Mouse (Mus musculus) adrenal gland, postnatal 10 days (tissue): Measurements from ENCODE around the gene Taar2. TPM values are rescaled to one million over a fixed set of nuclear protein-coding genes. Genes with fewer than 3 reads are reported as not detected.

Source experiments
- DNase-seq: peaks from one replicate; pipeline ENCODE4 v3.0.0; 2021; ENCODE audit warnings: mixed read lengths
- long read RNA-seq, 2 experiments: library from polyadenylated mRNA; stranded (forward); transcript quantifications; one replicate each; pipeline ENCODE4 v2.0.0; 2021
- total RNA-seq, 2 experiments: library from RNA; stranded (reverse); gene quantifications; 2 replicates each; pipeline ENCODE4 v1.2.3; 2021

Gene Taar2
- not detected for total RNA-seq
- long read RNA-seq, experiment 1: 0 reads
- long read RNA-seq, experiment 2: 0 reads

GRCm38 (mm10) chr10:23938312-23938711 lies at the start of gene Taar2:
Gene Taar2 (plus strand): TSS chr10:23938572.
- DNase-seq: no peak

- no peak for DNase-seq
These were observed 45.4 kb upstream of the Taar2 start for GRCm38 (mm10) chr10:23892987-23893386.

GRCm38 (mm10) chr10:23894601-23895349 lies 43.6 kb upstream of the Taar2 start, which contains the start of gene Vnn1:
Gene Vnn1 (plus strand): TSS chr10:23894688.
- peak; percentile 46 for DNase-seq

GRCm38 (mm10) chr10:23895376-23895775 lies 43.0 kb upstream of the Taar2 start:
- peak; percentile 32 for DNase-seq

- no peak for DNase-seq
These were observed 37.3 kb upstream of the Taar2 start for GRCm38 (mm10) chr10:23901119-23901518.

- no peak for DNase-seq
These were observed 32.7 kb upstream of the Taar2 start for GRCm38 (mm10) chr10:23905661-23906060.

GRCm38 (mm10) chr10:23920056-23920455 lies 18.3 kb upstream of the Taar2 start, which contains the start of gene Taar1:
Gene Taar1 (plus strand): TSS chr10:23920356.
- no peak for DNase-seq

- DNase-seq: no peak
These were observed 15.9 kb upstream of the Taar2 start for GRCm38 (mm10) chr10:23922468-23922867.

- no peak for DNase-seq
These were observed 14.4 kb upstream of the Taar2 start for GRCm38 (mm10) chr10:23923941-23924340.

GRCm38 (mm10) chr10:23937613-23938012 lies 759 bp upstream of the Taar2 start:
- DNase-seq: no peak

- peak; percentile 8 for DNase-seq
These were observed 4.1 kb downstream of the Taar2 start for GRCm38 (mm10) chr10:23942465-23942864.

- no peak for DNase-seq
These were observed 9.7 kb downstream of the Taar2 start for GRCm38 (mm10) chr10:23948026-23948425.

- DNase-seq: no peak
These were observed 11.2 kb downstream of the Taar2 start, which contains the start of gene Taar3 for GRCm38 (mm10) chr10:23949508-23950005. Gene Taar3 (plus strand): TSS chr10:23949558.

- DNase-seq: no peak
These were observed 13.3 kb downstream of the Taar2 start for GRCm38 (mm10) chr10:23951714-23952113.

- DNase-seq: no peak
These were observed 20.7 kb downstream of the Taar2 start for GRCm38 (mm10) chr10:23959071-23959470.

- no peak for DNase-seq
These were observed 22.1 kb downstream of the Taar2 start, which contains the start of gene Taar4 for GRCm38 (mm10) chr10:23960444-23960915. Gene Taar4 (plus strand): TSS chr10:23960494.

- DNase-seq: no peak
These were observed 25.1 kb downstream of the Taar2 start for GRCm38 (mm10) chr10:23963444-23963843.

GRCm38 (mm10) chr10:23964921-23965610 lies 26.7 kb downstream of the Taar2 start:
- no peak for DNase-seq

- DNase-seq: no peak
These were observed 32.3 kb downstream of the Taar2 start, which contains the start of gene Taar5 for GRCm38 (mm10) chr10:23970656-23971165. Gene Taar5 (plus strand): TSS chr10:23970706.

- no peak for DNase-seq
These were observed 32.9 kb downstream of the Taar2 start for GRCm38 (mm10) chr10:23971256-23971655.

- DNase-seq: no peak
These were observed 39.6 kb downstream of the Taar2 start for GRCm38 (mm10) chr10:23977958-23978357.

- DNase-seq: peak; percentile 85
These were observed 40.7 kb downstream of the Taar2 start for GRCm38 (mm10) chr10:23978901-23979705.
